Mouse (Mus musculus) 416B (cell line): ENCODE measurements around the gene Olfr1454.

ENCODE experiments used
- DNase-seq: peaks from one replicate; pipeline ENCODE4 v3.0.0; 2011; ENCODE audit warnings: low read depth

Gene Olfr1454

GRCm38 (mm10) chr19:13060310-13060709 lies at the start of gene Olfr1454:
Olfr1454 (plus strand) TSS chr19:13060610.
- DNase-seq: no peak

- DNase-seq: no peak
These were observed 32.2 kb upstream of the Olfr1454 start, which contains the start of gene Olfr1453 for GRCm38 (mm10) chr19:13028227-13028626. Olfr1453 (minus strand) TSS chr19:13028327.

GRCm38 (mm10) chr19:13093908-13094307 lies 33.5 kb downstream of the Olfr1454 start:
- peak; percentile 10 for DNase-seq

GRCm38 (mm10) chr19:13097791-13098190 lies 37.4 kb downstream of the Olfr1454 start, which contains the start of gene Olfr1457:
Olfr1457 (minus strand) TSS chr19:13097891.
- peak; percentile 4 for DNase-seq

- DNase-seq: no peak
These were observed 46.3 kb downstream of the Olfr1454 start, which contains the start of gene Olfr1458 for GRCm38 (mm10) chr19:13106675-13107074. Olfr1458 (minus strand) TSS chr19:13106775.
